Mouse (Mus musculus) thymus, adult 18-20 months (tissue): ENCODE data around the gene Itpr2.

Source experiments
- DNase-seq, 2 experiments: peaks; one replicate each; pipeline ENCODE4 v3.0.0; 2022; ENCODE audit warnings: mixed read lengths in 2 of 2

The Itpr2 gene

DNA sequence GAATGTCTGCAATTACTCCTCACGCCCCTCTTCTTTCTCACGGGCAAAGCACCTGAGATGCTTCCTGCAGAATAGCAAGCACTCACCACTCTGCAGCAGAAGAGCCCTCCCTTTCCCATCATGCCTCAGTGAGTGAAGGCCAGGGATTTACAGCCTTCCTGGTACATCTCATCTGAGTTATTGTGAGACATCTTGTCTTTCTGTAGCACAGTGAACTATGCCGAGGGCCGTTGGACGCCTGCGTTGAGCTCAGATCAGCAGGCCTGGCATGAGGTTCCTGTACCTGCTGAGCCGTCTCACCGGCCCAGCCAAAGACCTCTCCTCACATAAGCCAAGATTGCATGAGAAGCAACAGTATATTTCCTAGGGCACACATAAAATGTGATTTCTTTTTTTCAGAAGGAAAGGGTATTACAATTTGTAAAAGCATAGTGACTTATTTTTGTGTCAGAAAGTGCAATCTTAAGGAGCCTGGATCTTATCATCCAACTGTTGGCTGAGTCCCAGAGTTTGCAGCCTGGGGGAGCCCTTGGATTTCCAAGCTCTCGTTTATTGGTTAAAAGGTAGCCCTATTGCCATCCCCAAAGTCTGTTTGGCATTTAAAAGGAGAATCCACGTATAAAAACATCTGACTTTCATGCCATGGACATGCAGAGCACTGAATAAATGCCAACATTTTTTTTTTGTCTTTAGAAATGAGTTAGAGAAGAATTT, 158.2 kb downstream of the Itpr2 start:
- DNase-seq, result no peak

DNA sequence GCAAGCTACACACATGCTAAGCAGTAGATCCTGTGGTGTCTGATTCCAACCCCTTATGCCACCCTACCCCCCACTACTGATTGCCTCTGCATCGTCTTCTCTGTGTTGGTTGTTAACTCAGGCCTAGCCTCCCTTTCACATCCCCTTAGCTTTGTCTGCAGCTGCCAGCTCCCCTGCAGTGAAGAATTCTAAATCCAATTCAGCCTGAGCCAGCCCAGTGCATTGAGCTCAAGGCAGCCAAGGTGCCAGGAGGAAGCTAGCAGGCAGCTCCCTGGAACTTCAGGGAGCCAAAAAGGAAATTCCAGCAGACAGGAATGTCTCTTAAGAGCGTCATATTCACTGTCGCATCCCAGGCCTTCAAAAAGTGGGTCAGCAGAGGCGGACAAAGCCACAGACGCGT, 159.0 kb downstream of the Itpr2 start:
- DNase-seq, result no peak

DNA sequence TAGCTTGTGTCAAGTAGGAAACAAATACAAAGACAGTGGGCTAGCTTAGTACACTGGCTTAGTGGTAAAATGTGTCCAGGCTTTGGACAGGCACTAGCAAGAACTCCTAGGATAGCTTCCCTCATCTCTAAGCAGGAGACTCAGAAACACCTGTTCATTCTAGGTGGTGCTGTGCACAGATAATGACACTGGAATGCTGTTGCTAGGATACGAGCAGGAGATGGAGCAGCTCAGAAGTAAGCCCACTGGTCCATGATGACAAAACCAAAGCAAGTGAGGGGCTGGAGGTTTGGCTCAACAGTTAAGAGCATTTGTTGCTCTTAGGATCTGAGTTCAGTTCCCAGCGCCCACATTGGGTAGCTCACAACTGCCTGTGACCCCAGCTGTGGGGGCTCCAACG, 160.1 kb downstream of the Itpr2 start:
- DNase-seq, result no peak

- no peak for DNase-seq
Measured at GRCm38 (mm10) chr6:146341413-146341812, 160.6 kb downstream of the Itpr2 start.

- DNase-seq, result no peak
Measured at GRCm38 (mm10) chr6:146340951-146341350, 161.1 kb downstream of the Itpr2 start.

DNA sequence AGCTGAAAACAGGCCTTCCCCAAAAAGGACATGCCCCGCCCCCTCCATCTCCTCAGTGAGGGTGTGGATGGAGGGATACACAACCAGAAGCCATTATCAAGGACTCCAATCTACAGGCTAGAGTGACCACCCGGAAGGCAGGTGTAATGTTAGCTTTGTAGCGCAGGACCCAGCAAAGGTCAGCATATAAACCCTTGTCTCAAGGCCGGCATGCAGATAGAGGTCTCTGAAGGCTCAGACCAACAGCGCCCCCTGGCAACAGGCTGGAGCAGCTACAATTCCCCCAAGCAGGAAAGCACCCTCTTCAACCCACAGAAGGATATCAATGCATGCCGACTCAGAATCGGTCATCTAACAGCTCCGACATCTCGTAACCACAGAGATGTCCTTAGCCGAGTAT, 162.2 kb downstream of the Itpr2 start:
- no peak for DNase-seq

- DNase-seq, result no peak
Measured at GRCm38 (mm10) chr6:146337237-146337636, 164.8 kb downstream of the Itpr2 start.

DNA sequence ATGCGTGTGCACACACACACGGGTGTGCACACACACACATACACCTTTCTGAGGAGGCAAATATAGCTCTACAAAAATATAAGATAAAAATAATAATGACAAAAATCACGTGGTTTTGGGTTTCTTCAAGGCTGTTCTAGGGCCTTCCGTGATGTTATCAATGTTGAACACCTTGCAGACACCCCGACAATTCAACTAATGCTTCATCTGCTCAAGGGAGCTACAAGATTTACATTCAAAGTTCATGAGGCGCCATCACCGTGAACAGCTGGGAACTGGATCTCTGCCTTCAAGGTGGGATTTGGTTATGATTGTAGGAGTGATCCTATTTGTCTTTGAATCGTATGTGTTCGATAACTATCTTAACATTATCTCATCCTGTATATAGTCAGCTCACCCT, 166.8 kb downstream of the Itpr2 start:
- DNase-seq, result no peak

- DNase-seq, result no peak
Measured at GRCm38 (mm10) chr6:146333506-146333905, 168.5 kb downstream of the Itpr2 start.

DNA sequence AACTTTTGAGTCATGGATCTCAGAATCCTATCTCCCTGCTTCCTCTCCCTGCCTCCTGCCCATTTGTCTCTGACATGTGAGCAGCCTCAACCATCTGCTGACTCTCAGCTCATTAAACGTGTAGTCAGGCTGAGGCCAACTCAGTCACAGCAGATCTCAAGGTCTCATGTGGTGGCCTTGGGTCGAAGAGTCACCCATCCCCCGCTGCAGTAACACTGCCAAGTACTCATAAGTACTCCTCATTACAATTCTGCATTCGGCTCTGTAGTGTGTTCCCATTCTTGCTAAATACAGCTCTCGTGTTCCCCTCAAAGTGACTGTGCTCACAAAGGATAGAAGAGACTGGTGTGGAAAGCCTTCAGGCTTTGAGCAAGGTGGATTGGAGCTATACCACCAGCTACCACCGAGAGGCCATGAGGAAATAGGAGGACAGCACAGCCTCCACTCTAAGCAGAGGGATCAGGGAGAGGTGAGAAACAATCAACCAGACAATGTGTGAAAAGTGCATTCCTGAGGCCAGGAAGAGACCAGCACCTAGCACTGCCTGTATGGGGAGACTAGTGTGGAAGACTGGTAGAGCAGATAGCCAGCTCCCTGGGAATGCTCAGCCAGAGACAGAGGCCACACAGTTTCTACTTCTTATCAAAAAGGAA, 170.9 kb downstream of the Itpr2 start:
- no peak for DNase-seq

DNA sequence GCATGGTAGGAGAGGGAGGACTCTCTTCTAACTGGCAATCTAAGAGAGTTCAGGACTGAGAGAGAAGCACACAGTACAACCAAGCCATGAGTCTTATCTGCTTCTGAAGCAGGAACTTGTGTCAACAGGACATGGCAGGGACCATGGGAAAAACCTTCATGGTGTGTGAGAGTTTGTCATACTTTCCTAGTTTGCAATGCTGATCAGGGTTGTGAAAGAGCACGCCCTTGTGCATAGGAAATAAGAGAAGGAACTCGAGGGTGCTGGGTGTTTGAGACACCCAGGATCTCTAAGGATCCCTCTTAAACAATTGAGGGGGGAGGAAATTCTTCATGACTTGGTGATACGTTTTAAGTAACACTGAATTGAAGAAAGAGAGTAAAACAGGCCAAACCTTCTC, 172.9 kb downstream of the Itpr2 start:
- no peak for DNase-seq

GRCm38 (mm10) chr6:146326631-146327030, 175.4 kb downstream of the Itpr2 start:
- no peak for DNase-seq

DNA sequence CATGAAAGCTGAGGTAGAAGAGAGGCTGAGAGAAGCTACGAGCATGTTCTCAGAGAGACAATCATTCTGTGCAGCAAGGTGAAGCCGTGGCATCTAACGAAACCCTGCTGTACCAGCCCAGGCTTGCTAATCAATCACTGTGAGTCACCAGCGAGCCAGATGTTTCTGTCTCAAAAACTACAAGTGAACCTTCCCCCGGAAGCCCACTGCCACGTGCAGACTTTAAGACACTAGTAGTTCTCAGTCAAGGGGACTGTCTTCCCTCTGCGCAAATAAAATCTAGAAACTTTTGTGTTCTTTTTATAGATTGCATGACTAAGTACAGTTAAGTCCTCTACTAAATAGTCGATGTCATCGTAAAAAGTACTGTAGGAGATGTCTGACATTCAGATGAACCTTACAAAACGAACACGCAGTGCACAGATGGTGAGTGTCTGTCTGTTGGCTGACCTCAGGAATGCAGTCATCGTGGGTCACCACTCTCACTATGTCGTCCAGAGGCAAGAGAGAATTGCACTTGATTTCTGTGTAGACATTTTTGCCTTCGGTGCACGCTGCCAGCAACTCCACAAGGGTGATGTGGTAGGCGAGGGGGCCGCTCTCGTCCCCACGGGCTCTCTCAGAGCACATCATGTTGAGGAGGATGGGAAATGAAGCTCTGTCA, 177.3 kb downstream of the Itpr2 start:
- no peak for DNase-seq

- no peak for DNase-seq
Measured at GRCm38 (mm10) chr6:146322555-146322954, 179.5 kb downstream of the Itpr2 start.

DNA sequence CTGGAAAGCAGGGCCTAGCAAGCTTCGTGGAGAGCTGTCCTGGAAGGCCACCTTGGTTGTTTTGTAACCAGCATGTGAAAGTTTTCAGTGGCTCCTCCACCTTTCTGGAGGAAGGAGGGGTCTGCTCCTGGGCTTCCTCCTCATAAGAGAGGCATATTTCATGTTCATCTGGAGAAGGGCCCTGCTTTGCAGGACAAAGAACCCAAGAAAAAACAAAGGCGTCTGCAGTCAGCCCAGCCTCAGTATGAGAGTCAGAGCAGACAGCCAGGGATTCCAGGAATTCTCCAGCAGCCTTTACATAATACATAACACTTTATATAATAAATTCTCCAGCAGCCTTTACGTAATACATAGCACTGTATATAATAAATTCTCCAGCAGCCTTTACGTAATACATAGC, 180.1 kb downstream of the Itpr2 start:
- DNase-seq, result no peak

GRCm38 (mm10) chr6:146316415-146316814, 185.6 kb downstream of the Itpr2 start:
- no peak for DNase-seq

DNA sequence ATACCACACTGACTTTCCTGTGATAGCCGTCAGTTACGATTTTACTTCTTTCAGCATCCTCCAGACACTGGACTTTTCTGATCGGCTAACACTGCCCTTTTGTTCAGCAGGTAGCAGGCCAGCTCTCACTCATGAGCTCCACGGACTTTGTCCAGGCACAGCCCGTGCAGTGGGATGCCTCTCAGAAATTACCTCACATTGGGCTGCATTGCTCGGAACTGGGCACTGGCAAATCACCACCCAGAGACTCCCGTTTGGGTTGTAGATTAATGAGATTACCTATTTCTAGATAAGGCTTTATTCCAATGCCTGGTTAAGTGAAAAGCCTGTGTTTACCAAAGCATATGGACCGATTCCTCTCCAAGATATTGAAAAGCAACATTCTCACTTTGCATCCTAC, 186.9 kb downstream of the Itpr2 start:
- DNase-seq, result no peak

GRCm38 (mm10) chr6:146314304-146314703, 187.7 kb downstream of the Itpr2 start:
- no peak for DNase-seq

DNA sequence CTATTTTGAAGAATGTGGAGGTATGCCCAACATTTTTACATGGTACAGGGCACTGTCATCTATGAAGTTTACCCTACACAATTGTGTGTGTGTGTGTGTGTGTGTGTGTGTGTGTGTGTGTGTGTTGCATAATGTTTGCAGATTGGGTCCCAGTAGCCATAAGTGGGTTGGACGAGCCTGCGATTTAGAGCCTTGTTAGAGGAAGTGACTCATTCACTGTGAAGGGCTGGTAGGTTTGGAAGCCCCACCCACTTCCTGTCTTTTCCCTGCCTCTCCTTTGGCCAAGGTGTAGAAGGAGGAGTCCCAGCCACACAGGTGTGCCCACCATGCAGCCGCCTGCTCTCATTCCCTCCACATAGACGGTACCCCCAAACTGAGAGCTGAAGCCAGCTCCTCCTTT, 188.6 kb downstream of the Itpr2 start:
- DNase-seq, result no peak

DNA sequence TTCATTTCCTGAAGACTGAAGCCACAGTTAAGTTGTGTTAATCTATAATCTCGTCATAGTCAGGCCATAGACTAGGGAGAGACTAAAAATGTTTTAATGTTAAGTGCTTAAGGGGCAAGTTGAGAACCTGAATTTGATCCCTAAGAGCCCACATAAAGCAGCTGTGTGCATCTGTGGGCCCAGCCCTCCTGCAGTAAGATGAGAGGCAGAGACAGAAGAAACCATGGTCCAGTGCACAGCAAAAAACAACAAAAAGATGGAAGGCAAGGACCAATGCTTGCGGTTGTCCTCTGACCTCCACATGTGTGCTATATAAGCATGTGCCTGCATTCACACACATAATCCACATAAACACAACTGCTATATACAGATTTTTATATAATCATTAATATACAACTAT, 191.8 kb downstream of the Itpr2 start:
- DNase-seq, result no peak

DNA sequence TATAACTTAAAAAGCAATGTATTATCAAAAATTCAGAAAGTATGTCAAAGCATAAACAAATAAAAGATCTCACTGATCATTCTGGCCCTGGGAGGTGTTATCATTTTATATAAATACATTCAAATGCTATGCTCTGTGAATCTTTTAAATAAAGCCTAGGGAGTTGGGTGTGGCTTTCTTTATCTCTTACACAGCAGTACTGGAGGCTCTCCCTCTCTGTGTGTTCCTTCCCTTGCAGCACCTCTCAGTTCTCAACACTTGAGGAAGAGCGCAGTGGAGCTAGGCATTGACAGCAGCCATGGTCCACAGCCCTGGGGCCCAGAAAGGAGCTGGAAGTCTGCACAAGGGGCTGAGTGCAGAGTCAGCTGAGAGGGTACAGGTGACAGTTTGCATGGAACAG, 192.7 kb downstream of the Itpr2 start:
- no peak for DNase-seq

DNA sequence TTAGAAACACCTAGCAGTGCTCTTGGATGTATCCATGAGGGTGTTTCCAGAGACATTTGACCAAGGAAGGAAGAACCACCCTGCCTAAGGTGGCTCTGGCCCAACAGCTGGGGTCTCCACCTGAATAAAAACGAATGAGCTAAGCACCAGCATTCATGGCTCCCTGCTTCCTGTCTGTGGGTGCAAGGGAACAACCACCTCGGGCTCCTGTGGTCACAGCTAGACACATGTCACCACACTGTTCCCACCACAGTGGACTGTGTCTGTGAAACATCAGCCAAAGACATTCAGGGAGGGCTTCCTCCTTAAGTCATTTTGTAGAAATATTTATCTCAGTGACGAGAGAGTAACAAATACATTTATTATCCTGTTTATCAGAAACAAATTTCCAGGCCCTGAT, 196.0 kb downstream of the Itpr2 start:
- no peak for DNase-seq

DNA sequence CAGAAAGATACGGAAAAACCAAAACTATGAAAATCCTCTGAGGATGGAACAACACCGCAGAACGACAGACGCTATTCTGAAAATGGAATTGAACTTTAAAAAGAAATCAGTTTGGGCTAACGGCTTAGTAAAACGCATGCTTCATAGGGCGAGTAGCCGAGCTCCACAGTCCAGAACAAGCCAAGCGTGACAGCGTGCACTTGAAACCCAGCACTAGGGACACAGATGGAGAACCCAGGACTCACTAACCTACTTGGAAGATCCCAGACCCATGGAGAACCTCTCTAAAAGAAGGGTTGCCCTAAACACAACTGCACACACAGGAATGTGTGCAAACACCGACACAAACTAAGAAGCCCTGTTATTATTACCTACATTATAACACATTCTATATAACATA, 197.9 kb downstream of the Itpr2 start:
- no peak for DNase-seq

- DNase-seq, result no peak
Measured at GRCm38 (mm10) chr6:146303336-146303735, 198.7 kb downstream of the Itpr2 start.
